Comparison of ENCODE assay signal across 10 mouse cellular contexts in genomic region chr3:53703126-53703505, GRCm38 (mm10). TPM values are rescaled to one million over a fixed set of nuclear protein-coding genes. Genes with fewer than 3 reads are reported as not detected.
DNase-seq lines count a peak whose midpoint lies in the region; ATAC-seq and TF ChIP-seq lines count a peak whose summit lies in the region.
"Had no signal": no experiment of that assay in that cellular context is flagged by ENCODE, and none has a peak within 500 bp of the region (broad histone marks: within the 10 kb centered on the region; RNA-seq: fewer than 3 reads in every experiment).

No protein-coding gene starts in this region.

- TF ChIP-seq POLR2A in kidney, adult 2 months (IDR thresholded peaks at IDR 0.05; ENCODE audit: low read depth, low read length): no peak

- 52% methylated on average over 8 of the region's 8 CpGs for WGBS in forebrain, embryonic 15.5 days
- 76% methylated on average over 8 of the region's 8 CpGs for WGBS in forebrain, embryonic 12.5 days
- 79% methylated on average over 8 of the region's 8 CpGs for WGBS in midbrain, embryonic 13.5 days
- 81% methylated on average over 8 of the region's 8 CpGs for WGBS in midbrain, embryonic 16.5 days
- WGBS in kidney, adult 2 months: 39% methylated on average over 8 of the region's 8 CpGs

- H3K9ac ChIP-seq in forebrain, embryonic 15.5 days (replicated peaks): no peak overlapping the region
- H3K9ac ChIP-seq in forebrain, embryonic 12.5 days: no peak overlapping the region
- H3K9ac ChIP-seq in midbrain, embryonic 13.5 days (replicated peaks): no peak overlapping the region
- no peak overlapping the region for H3K9ac ChIP-seq in midbrain, embryonic 16.5 days (ENCODE audit: low read depth, low read length)
- H3K9ac ChIP-seq: stomach, embryonic 15.5 days had no signal

- peak; percentile 41 for DNase-seq in kidney, adult 2 months
- peak; percentile 38 for DNase-seq in yolk sac, embryonic 10.5 days (ENCODE audit: low spot score)
- no peak for DNase-seq in urinary bladder, adult 2 months (ENCODE audit: low spot score)
- no peak for DNase-seq in lung, postnatal 25 days (ENCODE audit: low spot score)

- H3K4me3 ChIP-seq in forebrain, embryonic 15.5 days: no peak overlapping the region
- H3K4me3 ChIP-seq in forebrain, embryonic 12.5 days (replicated peaks): no peak overlapping the region
- no peak overlapping the region for H3K4me3 ChIP-seq in midbrain, embryonic 13.5 days (replicated peaks)
- H3K4me3 ChIP-seq in midbrain, embryonic 16.5 days (ENCODE audit: low read depth, low read length): no peak overlapping the region
- no peak overlapping the region for H3K4me3 ChIP-seq in kidney, adult 2 months (ENCODE audit: insufficient read depth, low read depth, low read length)
- H3K4me3 ChIP-seq: megakaryocyte, embryonic 14.5 days; stomach, embryonic 15.5 days had no signal

- H3K9me3 ChIP-seq in forebrain, embryonic 15.5 days: no peaks in the 10 kb centered on the region
- H3K9me3 ChIP-seq in forebrain, embryonic 12.5 days: no peaks in the 10 kb centered on the region
- H3K9me3 ChIP-seq in midbrain, embryonic 13.5 days: no peaks in the 10 kb centered on the region
- no peaks in the 10 kb centered on the region for H3K9me3 ChIP-seq in midbrain, embryonic 16.5 days (replicated peaks; ENCODE audit: control insufficient read depth, low read length, poor library complexity, severe bottlenecking)
- H3K9me3 ChIP-seq: megakaryocyte, embryonic 14.5 days; stomach, embryonic 15.5 days had no signal

- H3K27me3 ChIP-seq in forebrain, embryonic 15.5 days: no peaks in the 10 kb centered on the region
- H3K27me3 ChIP-seq in forebrain, embryonic 12.5 days: no peaks in the 10 kb centered on the region
- H3K27me3 ChIP-seq in midbrain, embryonic 13.5 days: no peaks in the 10 kb centered on the region
- H3K27me3 ChIP-seq in midbrain, embryonic 16.5 days (ENCODE audit: control insufficient read depth, insufficient read depth, low read depth, low read length): no peaks in the 10 kb centered on the region
- no peaks in the 10 kb centered on the region for H3K27me3 ChIP-seq in kidney, adult 2 months (replicated peaks; ENCODE audit: control insufficient read depth, insufficient read depth, low read length)
- H3K27me3 ChIP-seq: megakaryocyte, embryonic 14.5 days; stomach, embryonic 15.5 days had no signal

- H3K36me3 ChIP-seq in forebrain, embryonic 15.5 days: no peaks in the 10 kb centered on the region
- H3K36me3 ChIP-seq in forebrain, embryonic 12.5 days (replicated peaks): no peaks in the 10 kb centered on the region
- no peaks in the 10 kb centered on the region for H3K36me3 ChIP-seq in midbrain, embryonic 13.5 days
- H3K36me3 ChIP-seq in midbrain, embryonic 16.5 days (ENCODE audit: control insufficient read depth, insufficient read depth, low read length): no peaks in the 10 kb centered on the region
- H3K36me3 ChIP-seq in kidney, adult 2 months (ENCODE audit: control insufficient read depth, insufficient read depth, low read length): no peaks in the 10 kb centered on the region
- H3K36me3 ChIP-seq: stomach, embryonic 15.5 days had no signal

- peaks cover 25% of the 10 kb centered on the region for H3K4me1 ChIP-seq in forebrain, embryonic 15.5 days
- H3K4me1 ChIP-seq in forebrain, embryonic 12.5 days: peaks cover 7% of the 10 kb centered on the region; the same call in 1 of the 2 replicates
- H3K4me1 ChIP-seq in midbrain, embryonic 13.5 days (replicated peaks): peaks cover 8% of the 10 kb centered on the region; the same call in 1 of the 2 replicates
- H3K4me1 ChIP-seq in midbrain, embryonic 16.5 days (ENCODE audit: control insufficient read depth, insufficient read depth, low read length): no peaks in the 10 kb centered on the region
- H3K4me1 ChIP-seq in kidney, adult 2 months (ENCODE audit: control insufficient read depth, insufficient read depth, low read length): peaks cover 14% of the 10 kb centered on the region
- H3K4me1 ChIP-seq: megakaryocyte, embryonic 14.5 days; stomach, embryonic 15.5 days had no signal

- peak; percentile 76 for ATAC-seq in forebrain, embryonic 15.5 days (replicated peaks)
- no peak for ATAC-seq in forebrain, embryonic 12.5 days (ENCODE audit: low FRiP score)
- 0 out of 2 replicates have a peak, but pooled peaks have one; percentile 11 for ATAC-seq in midbrain, embryonic 13.5 days
- no peak for ATAC-seq in midbrain, embryonic 16.5 days

- 0 out of 2 replicates have a peak overlapping the region, but pooled peaks have one; percentile 17 for H3K4me2 ChIP-seq in forebrain, embryonic 15.5 days (replicated peaks)
- H3K4me2 ChIP-seq in forebrain, embryonic 12.5 days: no peak overlapping the region
- no peak overlapping the region for H3K4me2 ChIP-seq in midbrain, embryonic 13.5 days (replicated peaks)
- H3K4me2 ChIP-seq in midbrain, embryonic 16.5 days (ENCODE audit: low read length): no peak overlapping the region
- H3K4me2 ChIP-seq: stomach, embryonic 15.5 days had no signal

- TF ChIP-seq CTCF in kidney, adult 2 months (conservative IDR thresholded peaks at IDR 0.05; ENCODE audit: insufficient read depth, insufficient read length, low read depth, low read length): no peak

- H3K27ac ChIP-seq in forebrain, embryonic 15.5 days (replicated peaks): peak overlapping the region; percentile 55
- H3K27ac ChIP-seq in forebrain, embryonic 12.5 days: no peak overlapping the region
- H3K27ac ChIP-seq in midbrain, embryonic 13.5 days: no peak overlapping the region
- H3K27ac ChIP-seq in midbrain, embryonic 16.5 days (ENCODE audit: low read length): no peak overlapping the region
- H3K27ac ChIP-seq in kidney, adult 2 months (ENCODE audit: insufficient read depth, low read depth, low read length): no peak overlapping the region
- H3K27ac ChIP-seq: stomach, embryonic 15.5 days had no signal

RNA-seq across cellular contexts. Expression of gene Frem2, which starts 46.0 kb away (rescaled TPM):
- polyA plus RNA-seq in forebrain, embryonic 15.5 days (2015; fragmentation: Nextera tagmentation; extraction: Ambion mirVana): 1.1 TPM in 2 replicates
- polyA plus RNA-seq in forebrain, embryonic 12.5 days (2016; fragmentation: Nextera tagmentation; extraction: Ambion mirVana): 1.9 and 2.1 TPM in 2 replicates
- polyA plus RNA-seq in midbrain, embryonic 13.5 days (2015; fragmentation: Nextera tagmentation; extraction: Ambion mirVana): 1.0 and 1.1 TPM in 2 replicates
- 1.4 and 1.7 TPM in 2 replicates for polyA plus RNA-seq in midbrain, embryonic 16.5 days (2015; fragmentation: Nextera tagmentation; extraction: Ambion mirVana)
- 4.3 and 7.3 TPM in 2 replicates for polyA plus RNA-seq in kidney, adult 2 months (2012; rRNA removed)
- polyA plus RNA-seq in urinary bladder, adult 2 months (2012; rRNA removed): 18.6 and 24.1 TPM in 2 replicates

Comparison
In these comparisons a context has a peak if more than half of its experiments do, and no peak if none do; other contexts are left out.
1. ATAC-seq: peak in forebrain, embryonic 15.5 days (single experiment) and midbrain, embryonic 13.5 days (single experiment); none in forebrain, embryonic 12.5 days (single experiment) and midbrain, embryonic 16.5 days (single experiment).
2. DNase-seq: peak in kidney, adult 2 months (single experiment) and yolk sac, embryonic 10.5 days (single experiment); none in urinary bladder, adult 2 months (single experiment) and lung, postnatal 25 days (single experiment).